Mouse (Mus musculus): ENCODE data around the gene Cda. TPM values are rescaled to one million over a fixed set of nuclear protein-coding genes. Genes with fewer than 3 reads are reported as not detected.

The Cda gene
- polyA plus RNA-seq, 1 experiment = 0.06 TPM

DNA sequence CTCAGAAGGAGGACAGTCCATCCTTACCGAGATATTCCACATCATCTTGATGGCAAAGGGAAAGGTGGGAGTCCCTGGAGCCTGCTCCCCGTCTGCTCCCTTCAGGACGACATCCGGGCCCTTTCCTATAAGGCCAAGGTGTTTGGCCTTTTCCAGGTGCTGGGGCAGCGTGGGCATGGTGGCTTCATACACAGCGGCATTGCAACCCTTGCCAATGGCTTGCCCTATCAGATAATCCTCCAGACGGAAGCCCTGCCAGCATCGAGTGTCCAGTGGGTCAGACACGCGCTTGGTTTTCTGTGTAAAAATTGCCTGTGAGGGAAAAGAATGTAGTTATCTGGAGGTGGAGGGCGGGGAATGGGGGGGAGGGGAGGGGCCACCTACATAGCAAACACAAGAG is 47.1 kb downstream of the Cda start:
- Histone ChIP-seq H3K36me3 (ENCODE audit: control insufficient read depth) (peaks cover 16% of the 10 kb centered on the region), H3K4me1 (ENCODE audit: control insufficient read depth) (peaks cover 15% of the 10 kb centered on the region)
- TF ChIP-seq GATA1 (IDR thresholded peaks at IDR 0.05; ENCODE audit: low read length) = no peak
- no peak for TF ChIP-seq TAL1 (IDR thresholded peaks at IDR 0.05; ENCODE audit: low read length)

GRCm38 (mm10) chr4:138319508-138319907 is 48.3 kb downstream of the Cda start:
- peaks cover 2% of the 10 kb centered on the region; the same call in 1 of the 2 replicates for H3K9me3 ChIP-seq (ENCODE audit: control insufficient read depth, low read length)

More for the DNA sequence above, 47.1 kb downstream of the Cda start:
- Histone ChIP-seq H3K4me3 (replicated peaks) (no peak overlapping the region), H3K27me3 (ENCODE audit: control insufficient read depth) (no peaks in the 10 kb centered on the region), H3K9me3 (ENCODE audit: control insufficient read depth, low read length) (peaks cover 2% of the 10 kb centered on the region; the same call in 1 of the 2 replicates)

GRCm38 (mm10) chr4:138318509-138319266 is 49.1 kb downstream of the Cda start:
- Histone ChIP-seq H3K9me3 (ENCODE audit: control insufficient read depth, low read length) (peaks cover 2% of the 10 kb centered on the region; the same call in 1 of the 2 replicates), H3K4me1 (ENCODE audit: control insufficient read depth) (peaks cover 8% of the 10 kb centered on the region), H3K4me3 (replicated peaks) (no peak overlapping the region), H3K27me3 (ENCODE audit: control insufficient read depth) (no peaks in the 10 kb centered on the region), H3K36me3 (ENCODE audit: control insufficient read depth) (peaks cover 28% of the 10 kb centered on the region)
- no peak for TF ChIP-seq GATA1 (IDR thresholded peaks at IDR 0.05; ENCODE audit: low read length)
- no peak for TF ChIP-seq TAL1 (IDR thresholded peaks at IDR 0.05; ENCODE audit: low read length)

More at GRCm38 (mm10) chr4:138319508-138319907, 48.3 kb downstream of the Cda start:
- Histone ChIP-seq H3K36me3 (ENCODE audit: control insufficient read depth) (peaks cover 20% of the 10 kb centered on the region), H3K27me3 (ENCODE audit: control insufficient read depth) (no peaks in the 10 kb centered on the region), H3K4me1 (ENCODE audit: control insufficient read depth) (peaks cover 8% of the 10 kb centered on the region), H3K4me3 (replicated peaks) (no peak overlapping the region)
- TF ChIP-seq TAL1 (IDR thresholded peaks at IDR 0.05; ENCODE audit: low read length) = no peak
- TF ChIP-seq GATA1 (IDR thresholded peaks at IDR 0.05; ENCODE audit: low read length) = no peak

DNA sequence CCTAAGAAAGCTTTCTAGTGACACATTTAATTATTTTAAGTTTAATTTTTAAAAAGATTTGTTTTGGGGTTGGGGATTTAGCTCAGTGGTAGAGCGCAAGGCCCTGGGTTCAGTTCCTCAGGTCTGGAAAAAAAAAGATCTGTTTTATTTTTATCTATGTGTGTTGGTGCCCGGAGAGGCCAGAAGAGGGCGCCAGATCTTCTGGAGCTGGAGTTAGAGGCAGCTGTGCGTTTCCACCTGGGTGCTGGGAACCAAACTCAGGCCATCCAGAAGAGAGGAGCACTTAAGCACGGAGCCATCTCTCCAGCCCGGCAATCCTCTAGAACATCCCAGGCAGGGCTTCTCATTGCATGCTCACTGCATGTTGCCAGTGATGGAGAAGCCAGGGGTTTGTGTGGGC is 51.4 kb downstream of the Cda start:
- Histone ChIP-seq H3K27me3 (ENCODE audit: control insufficient read depth) (no peaks in the 10 kb centered on the region), H3K4me3 (replicated peaks) (no peak overlapping the region), H3K36me3 (ENCODE audit: control insufficient read depth) (peaks cover 52% of the 10 kb centered on the region), H3K9me3 (ENCODE audit: control insufficient read depth, low read length) (peaks cover 2% of the 10 kb centered on the region; the same call in 1 of the 2 replicates), H3K4me1 (ENCODE audit: control insufficient read depth) (peaks cover 8% of the 10 kb centered on the region)
- TF ChIP-seq GATA1 (IDR thresholded peaks at IDR 0.05; ENCODE audit: low read length) (no peak), TAL1 (IDR thresholded peaks at IDR 0.05; ENCODE audit: low read length) (no peak)

DNA sequence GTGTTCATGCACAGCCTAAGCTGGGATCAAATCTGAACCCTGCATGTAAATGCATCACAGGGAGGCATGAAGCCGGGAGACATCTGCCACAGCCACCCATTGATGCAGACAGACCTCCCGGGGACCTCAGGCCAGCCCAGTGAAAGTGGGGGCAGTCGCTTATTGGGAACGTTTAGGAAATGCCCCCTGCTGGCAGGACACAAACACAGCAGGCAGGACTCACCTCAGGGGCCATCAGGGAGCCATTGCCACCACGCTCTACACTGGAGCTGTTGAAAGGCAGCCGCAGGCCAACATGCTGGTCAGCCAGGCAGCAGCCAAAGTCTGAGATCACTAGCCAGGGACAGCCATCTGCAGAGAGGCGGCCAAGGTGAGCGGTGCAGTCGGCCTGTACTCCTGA is 52.0 kb downstream of the Cda start:
- Histone ChIP-seq H3K27me3 (ENCODE audit: control insufficient read depth) (no peaks in the 10 kb centered on the region), H3K4me1 (ENCODE audit: control insufficient read depth) (peaks cover 8% of the 10 kb centered on the region), H3K9me3 (ENCODE audit: control insufficient read depth, low read length) (peaks cover 2% of the 10 kb centered on the region; the same call in 1 of the 2 replicates), H3K4me3 (replicated peaks) (no peak overlapping the region), H3K36me3 (ENCODE audit: control insufficient read depth) (peaks cover 58% of the 10 kb centered on the region)
- TF ChIP-seq TAL1 (IDR thresholded peaks at IDR 0.05; ENCODE audit: low read length) = no peak
- no peak for TF ChIP-seq GATA1 (IDR thresholded peaks at IDR 0.05; ENCODE audit: low read length)

- H3K4me1 ChIP-seq (ENCODE audit: control insufficient read depth) = peaks cover 2% of the 10 kb centered on the region; the same call in 1 of the 2 replicates
- no peak overlapping the region for H3K4me3 ChIP-seq (replicated peaks)
- TF ChIP-seq TAL1 (IDR thresholded peaks at IDR 0.05; ENCODE audit: low read length) = no peak
- no peak for TF ChIP-seq GATA1 (IDR thresholded peaks at IDR 0.05; ENCODE audit: low read length)
- H3K9me3 ChIP-seq (ENCODE audit: control insufficient read depth, low read length) = peaks cover 2% of the 10 kb centered on the region; the same call in 1 of the 2 replicates
- peaks cover 77% of the 10 kb centered on the region for H3K36me3 ChIP-seq (ENCODE audit: control insufficient read depth)
- H3K27me3 ChIP-seq (ENCODE audit: control insufficient read depth) = no peaks in the 10 kb centered on the region
These were observed 54.0 kb downstream of the Cda start for GRCm38 (mm10) chr4:138313795-138314194.

DNA sequence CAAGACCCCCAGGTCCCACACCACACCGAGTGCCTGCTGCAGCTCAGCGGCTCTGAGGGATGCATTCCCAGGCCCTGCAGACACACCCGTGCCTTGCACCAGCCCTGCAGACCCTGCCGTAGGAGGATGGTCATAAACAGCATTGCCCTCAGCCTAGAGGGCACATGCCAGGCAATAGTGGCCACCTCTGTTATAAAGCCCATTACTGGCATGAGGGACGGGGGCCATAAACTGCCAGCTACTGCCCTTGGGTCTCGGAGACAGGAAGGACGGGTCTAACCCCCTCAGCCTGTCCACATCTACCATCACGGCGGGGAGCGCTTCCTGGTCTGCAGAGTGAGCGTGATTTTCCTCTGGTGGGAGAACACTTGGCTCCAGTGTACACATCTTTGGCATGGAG is 54.8 kb downstream of the Cda start:
- no peaks in the 10 kb centered on the region for H3K27me3 ChIP-seq (ENCODE audit: control insufficient read depth)
- TF ChIP-seq TAL1 (IDR thresholded peaks at IDR 0.05; ENCODE audit: low read length) (no peak), GATA1 (IDR thresholded peaks at IDR 0.05; ENCODE audit: low read length) (no peak)
- no peaks in the 10 kb centered on the region for H3K4me1 ChIP-seq (ENCODE audit: control insufficient read depth)

GRCm38 (mm10) chr4:138312105-138312504 is 55.7 kb downstream of the Cda start:
- Histone ChIP-seq H3K4me1 (ENCODE audit: control insufficient read depth) (peaks cover 5% of the 10 kb centered on the region), H3K36me3 (ENCODE audit: control insufficient read depth) (peaks cover 87% of the 10 kb centered on the region), H3K4me3 (replicated peaks) (no peak overlapping the region), H3K9me3 (ENCODE audit: control insufficient read depth, low read length) (peaks cover 2% of the 10 kb centered on the region; the same call in 1 of the 2 replicates), H3K27me3 (ENCODE audit: control insufficient read depth) (no peaks in the 10 kb centered on the region)
- TF ChIP-seq GATA1 (IDR thresholded peaks at IDR 0.05; ENCODE audit: low read length) = no peak

More for the DNA sequence above, 54.8 kb downstream of the Cda start:
- peaks cover 2% of the 10 kb centered on the region; the same call in 1 of the 2 replicates for H3K9me3 ChIP-seq (ENCODE audit: control insufficient read depth, low read length)
- H3K36me3 ChIP-seq (ENCODE audit: control insufficient read depth) = peaks cover 85% of the 10 kb centered on the region
- no peak overlapping the region for H3K4me3 ChIP-seq (replicated peaks)

GRCm38 (mm10) chr4:138311595-138311994 is 56.2 kb downstream of the Cda start:
- no peak overlapping the region for H3K4me3 ChIP-seq (replicated peaks)
- TF ChIP-seq TAL1 (IDR thresholded peaks at IDR 0.05; ENCODE audit: low read length) (no peak), GATA1 (IDR thresholded peaks at IDR 0.05; ENCODE audit: low read length) (no peak)
- H3K4me1 ChIP-seq (ENCODE audit: control insufficient read depth) = peaks cover 7% of the 10 kb centered on the region
- H3K36me3 ChIP-seq (ENCODE audit: control insufficient read depth) = peaks cover 89% of the 10 kb centered on the region
- peaks cover 2% of the 10 kb centered on the region; the same call in 1 of the 2 replicates for H3K9me3 ChIP-seq (ENCODE audit: control insufficient read depth, low read length)
- no peaks in the 10 kb centered on the region for H3K27me3 ChIP-seq (ENCODE audit: control insufficient read depth)
